Mouse (Mus musculus): Measurements from ENCODE around the gene Podxl. TPM values are rescaled to one million over a fixed set of nuclear protein-coding genes. Genes with fewer than 3 reads are reported as not detected.

The Podxl gene
- polyA plus RNA-seq, 1 experiment from 2014 or later, result 7.8 TPM

GRCm38 (mm10) chr6:31495122-31495731, 68.6 kb downstream of the Podxl start:
- Histone ChIP-seq H3K27me3 (no peaks in the 10 kb centered on the region), H3K9ac (no peak overlapping the region), H3K36me3 (peaks cover 34% of the 10 kb centered on the region), H3K9me3 (no peaks in the 10 kb centered on the region), H3K4me3 (no peak overlapping the region), H3K27ac (no peak overlapping the region), H3K4me1 (no peaks in the 10 kb centered on the region), H3K4me2 (no peak overlapping the region)
- ATAC-seq (ENCODE audit: insufficient number of reproducible peaks, low FRiP score, low TSS enrichment, low read depth), result no peak
- WGBS, result 88% methylated on average over 2 of the region's 2 CpGs

DNA sequence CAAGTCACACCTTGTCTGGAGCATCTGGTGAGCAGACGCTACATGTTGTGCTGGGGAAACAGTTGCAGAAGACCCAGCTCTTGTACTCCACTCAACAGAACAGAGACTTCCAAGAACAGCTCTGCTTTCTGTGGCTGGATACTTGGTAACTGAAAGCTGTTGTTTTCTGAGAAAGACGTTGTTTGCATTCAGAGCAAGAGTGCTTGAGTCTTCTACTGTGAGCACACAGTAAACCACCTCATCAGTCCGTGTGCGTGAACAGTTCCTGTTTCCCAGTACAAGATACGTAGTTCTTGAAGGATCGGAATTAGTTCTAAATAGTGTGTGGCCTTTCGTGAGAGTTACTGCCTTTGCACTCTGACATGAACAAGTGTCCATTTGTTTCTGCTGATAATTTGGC, 73.8 kb downstream of the Podxl start:
- 90% methylated on average over 7 of the region's 7 CpGs for WGBS

DNA sequence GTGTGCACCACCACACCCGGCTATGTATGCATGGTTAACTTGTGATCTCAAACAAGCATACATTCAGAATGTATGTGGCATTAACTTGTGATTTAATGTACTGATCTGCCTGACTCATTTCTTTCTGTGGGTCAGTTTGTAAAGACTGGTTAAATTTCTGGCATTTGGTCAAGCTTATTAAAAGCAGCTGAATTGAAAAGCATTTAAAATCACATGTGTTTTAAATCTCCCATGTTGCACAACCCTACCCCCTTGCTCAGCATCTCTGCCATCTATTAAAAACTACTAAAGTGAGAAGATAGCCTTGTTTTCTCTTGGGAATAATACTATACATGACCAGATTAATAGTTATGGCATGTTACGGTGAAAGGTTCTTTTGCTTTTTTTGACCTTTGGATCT, 77.2 kb downstream of the Podxl start:
- 65% methylated on average over 2 of the region's 2 CpGs for WGBS
- Histone ChIP-seq H3K4me1 (no peaks in the 10 kb centered on the region), H3K9ac (no peak overlapping the region), H3K9me3 (no peaks in the 10 kb centered on the region), H3K36me3 (peaks cover 37% of the 10 kb centered on the region; the same call in 1 of the 2 replicates), H3K4me3 (no peak overlapping the region), H3K27me3 (no peaks in the 10 kb centered on the region), H3K4me2 (no peak overlapping the region), H3K27ac (no peak overlapping the region)
- no peak for ATAC-seq (ENCODE audit: insufficient number of reproducible peaks, low FRiP score, low TSS enrichment, low read depth)

More for the DNA sequence above, 73.8 kb downstream of the Podxl start:
- no peak overlapping the region for H3K9ac ChIP-seq
- H3K36me3 ChIP-seq, result peaks cover 37% of the 10 kb centered on the region; the same call in 1 of the 2 replicates
- H3K27me3 ChIP-seq, result no peaks in the 10 kb centered on the region
- no peaks in the 10 kb centered on the region for H3K9me3 ChIP-seq
- H3K4me1 ChIP-seq, result no peaks in the 10 kb centered on the region
- no peak overlapping the region for H3K4me2 ChIP-seq
- no peak overlapping the region for H3K4me3 ChIP-seq
- ATAC-seq (ENCODE audit: insufficient number of reproducible peaks, low FRiP score, low TSS enrichment, low read depth), result no peak
- H3K27ac ChIP-seq, result no peak overlapping the region

DNA sequence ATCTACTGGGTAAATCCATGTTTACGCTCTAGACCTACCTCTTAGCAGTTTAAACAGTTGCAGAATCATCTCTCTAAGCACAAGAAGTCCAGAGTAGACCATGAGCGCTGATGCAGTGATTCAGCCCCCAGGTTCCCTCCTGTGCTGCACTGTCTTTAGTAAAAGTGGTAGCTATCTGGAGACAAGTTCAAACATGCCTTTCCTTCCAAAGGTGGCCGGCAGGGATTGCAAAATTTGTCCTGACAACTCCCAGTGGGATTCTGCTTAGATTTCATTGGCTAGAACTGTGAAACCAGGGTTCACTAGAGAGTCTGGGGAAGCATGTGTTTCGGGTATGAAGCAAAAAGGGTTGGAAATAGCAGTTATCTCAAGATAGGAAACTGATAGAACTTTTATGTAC, 83.8 kb downstream of the Podxl start:
- Histone ChIP-seq H3K9me3 (no peaks in the 10 kb centered on the region), H3K4me2 (no peak overlapping the region), H3K9ac (no peak overlapping the region), H3K36me3 (peaks cover 18% of the 10 kb centered on the region; the same call in 1 of the 2 replicates), H3K4me1 (no peaks in the 10 kb centered on the region), H3K27me3 (no peaks in the 10 kb centered on the region), H3K27ac (no peak overlapping the region), H3K4me3 (no peak overlapping the region)
- no peak for ATAC-seq (ENCODE audit: insufficient number of reproducible peaks, low FRiP score, low TSS enrichment, low read depth)
- whole genome bisulfite sequencing, result 70% methylated on average over 4 of the region's 4 CpGs

- H3K27ac ChIP-seq, result no peak overlapping the region
- peaks cover 28% of the 10 kb centered on the region for H3K36me3 ChIP-seq
Observed at GRCm38 (mm10) chr6:31478221-31478620, 85.6 kb downstream of the Podxl start.

More at GRCm38 (mm10) chr6:31478221-31478620, 85.6 kb downstream of the Podxl start:
- WGBS, result 74% methylated on average over 4 of the region's 4 CpGs
- Histone ChIP-seq H3K9ac (no peak overlapping the region), H3K4me3 (no peak overlapping the region), H3K27me3 (no peaks in the 10 kb centered on the region), H3K4me1 (no peaks in the 10 kb centered on the region), H3K9me3 (no peaks in the 10 kb centered on the region), H3K4me2 (no peak overlapping the region)
- ATAC-seq (ENCODE audit: insufficient number of reproducible peaks, low FRiP score, low TSS enrichment, low read depth), result no peak

Other genes with a start within 250 kb of the Podxl start
- 160 and 167 TPM in 2 replicates for gene Mkln1, start 165.2 kb downstream of the Podxl start, polyA plus RNA-seq (2015; fragmentation: Nextera tagmentation; extraction: Ambion mirVana)

Data from limb, embryonic 15.5 days (tissue).